ENCODE assay signal across 9 mouse cellular contexts in genomic region chr11:86545556-86545955, GRCm38 (mm10). TPM values are rescaled to one million over a fixed set of nuclear protein-coding genes. Genes with fewer than 3 reads are reported as not detected.
A peak's percentile ranks its signal among the peaks of the same experiment; 100 is the strongest.
DNase-seq lines count a peak whose midpoint lies in the region; ATAC-seq and TF ChIP-seq lines count a peak whose summit lies in the region.
"Had no signal": no experiment of that assay in that cellular context is flagged by ENCODE, and none has a peak within 500 bp of the region (broad histone marks: within the 10 kb centered on the region; RNA-seq: fewer than 3 reads in every experiment).

No protein-coding gene starts in this region.

- peak overlapping the region; percentile 62 for H3K4me2 ChIP-seq in kidney, postnatal 0 days (ENCODE audit: low read length)
- H3K4me2 ChIP-seq in hindbrain, postnatal 0 days (ENCODE audit: low read depth, low read length): peak overlapping the region; percentile 61
- peak overlapping the region; percentile 72 for H3K4me2 ChIP-seq in midbrain, embryonic 16.5 days (ENCODE audit: low read length)

- peak overlapping the region; percentile 95 for H3K9ac ChIP-seq in kidney, postnatal 0 days (ENCODE audit: low read depth, low read length)
- peak overlapping the region; percentile 39; the same call in 1 of the 2 replicates for H3K9ac ChIP-seq in hindbrain, postnatal 0 days (replicated peaks; ENCODE audit: low read length)
- H3K9ac ChIP-seq in midbrain, embryonic 16.5 days (ENCODE audit: low read depth, low read length): no peak overlapping the region

- no peak for ATAC-seq in kidney, postnatal 0 days (replicated peaks; ENCODE audit: low FRiP score, low read depth)
- no peak for ATAC-seq in hindbrain, postnatal 0 days
- ATAC-seq in midbrain, embryonic 16.5 days: no peak

- no peak for TF ChIP-seq CTCF in kidney, postnatal 0 days (IDR thresholded peaks at IDR 0.05; ENCODE audit: low read depth)
- no peak for TF ChIP-seq CTCF in cortical plate, adult 2 months (IDR thresholded peaks at IDR 0.05; ENCODE audit: extremely low read depth, insufficient read depth, low read length)
- no peak for TF ChIP-seq CTCF in hindbrain, postnatal 0 days (IDR thresholded peaks at IDR 0.05; ENCODE audit: low read depth)

- no peaks in the 10 kb centered on the region for H3K36me3 ChIP-seq in kidney, postnatal 0 days (ENCODE audit: insufficient read depth, low read length)
- no peaks in the 10 kb centered on the region for H3K36me3 ChIP-seq in hindbrain, postnatal 0 days (ENCODE audit: insufficient read depth, low read length)
- no peaks in the 10 kb centered on the region for H3K36me3 ChIP-seq in midbrain, embryonic 16.5 days (ENCODE audit: control insufficient read depth, insufficient read depth, low read length)

- 71% methylated on average over 8 of the region's 8 CpGs for WGBS in kidney, postnatal 0 days
- WGBS in hindbrain, postnatal 0 days: 79% methylated on average over 8 of the region's 8 CpGs
- WGBS in midbrain, embryonic 16.5 days: 87% methylated on average over 8 of the region's 8 CpGs

- H3K4me1 ChIP-seq in kidney, postnatal 0 days (replicated peaks; ENCODE audit: insufficient read depth, low read length): 0 out of 2 replicates have a peak, but pooled peaks cover 3% of the 10 kb centered on the region
- peaks cover 2% of the 10 kb centered on the region; the same call in 1 of the 2 replicates for H3K4me1 ChIP-seq in cortical plate, adult 2 months (ENCODE audit: control insufficient read depth, insufficient read depth, low read length)
- no peaks in the 10 kb centered on the region for H3K4me1 ChIP-seq in hindbrain, postnatal 0 days (ENCODE audit: insufficient read depth, low read length)
- H3K4me1 ChIP-seq in midbrain, embryonic 16.5 days (ENCODE audit: control insufficient read depth, insufficient read depth, low read length): peaks cover 17% of the 10 kb centered on the region

- no peak overlapping the region for H3K27ac ChIP-seq in kidney, postnatal 0 days
- H3K27ac ChIP-seq in cortical plate, adult 2 months (ENCODE audit: insufficient read depth, low read length): no peak overlapping the region
- no peak overlapping the region for H3K27ac ChIP-seq in hindbrain, postnatal 0 days
- no peak overlapping the region for H3K27ac ChIP-seq in midbrain, embryonic 16.5 days (ENCODE audit: low read length)

- DNase-seq in kidney, postnatal 0 days (ENCODE audit: low spot score): no peak
- no peak for DNase-seq in kidney, adult 11 months
- DNase-seq in hindbrain, postnatal 0 days (ENCODE audit: low spot score): no peak
- no peak for DNase-seq in ovary, adult 18-20 months (ENCODE audit: low spot score)
- DNase-seq in thymus, adult 18-20 months: no peak
- no peak for DNase-seq in lung, postnatal 4 days
- DNase-seq: kidney, postnatal 10 days had no signal

- H3K4me3 ChIP-seq in kidney, postnatal 0 days (replicated peaks; ENCODE audit: low read depth, low read length): peak overlapping the region; percentile 89
- H3K4me3 ChIP-seq in cortical plate, adult 2 months (ENCODE audit: insufficient read depth, low read length): peak overlapping the region; percentile 51; the same call in 1 of the 2 replicates
- peak overlapping the region; percentile 96 for H3K4me3 ChIP-seq in hindbrain, postnatal 0 days (ENCODE audit: low read length)
- H3K4me3 ChIP-seq in midbrain, embryonic 16.5 days (ENCODE audit: low read depth, low read length): peak overlapping the region; percentile 98

- no peaks in the 10 kb centered on the region for H3K27me3 ChIP-seq in kidney, postnatal 0 days (ENCODE audit: insufficient read depth, low read length)
- no peaks in the 10 kb centered on the region for H3K27me3 ChIP-seq in hindbrain, postnatal 0 days (ENCODE audit: insufficient read depth, low read length)
- H3K27me3 ChIP-seq in midbrain, embryonic 16.5 days (ENCODE audit: control insufficient read depth, insufficient read depth, low read depth, low read length): no peaks in the 10 kb centered on the region

- H3K9me3 ChIP-seq in kidney, postnatal 0 days (replicated peaks; ENCODE audit: low read length): no peaks in the 10 kb centered on the region
- no peaks in the 10 kb centered on the region for H3K9me3 ChIP-seq in hindbrain, postnatal 0 days (ENCODE audit: low read length)
- no peaks in the 10 kb centered on the region for H3K9me3 ChIP-seq in midbrain, embryonic 16.5 days (replicated peaks; ENCODE audit: control insufficient read depth, low read length, poor library complexity, severe bottlenecking)

- no peak for TF ChIP-seq POLR2A in cortical plate, adult 2 months (IDR thresholded peaks at IDR 0.05; ENCODE audit: extremely low read depth, insufficient read depth, low read length)

RNA-seq across cellular contexts. Expression of gene Tubd1, which starts 0.8 kb away (rescaled TPM):
- 8.4 and 8.5 TPM in 2 replicates for polyA plus RNA-seq in kidney, postnatal 0 days (2015; fragmentation: Nextera tagmentation; extraction: Ambion mirVana)
- 6.6 and 6.7 TPM in 2 replicates for polyA plus RNA-seq in cortical plate, adult 2 months (2012; rRNA removed)
- 1.8 and 2.6 TPM in 2 replicates for total RNA-seq in hindbrain, postnatal 0 days (2014; rRNA removed)
- polyA plus RNA-seq in hindbrain, postnatal 0 days (2015; fragmentation: Nextera tagmentation; extraction: Ambion mirVana): 6.4 and 7.2 TPM in 2 replicates
- 6.4 and 7.8 TPM in 2 replicates for polyA plus RNA-seq in midbrain, embryonic 16.5 days (2015; fragmentation: Nextera tagmentation; extraction: Ambion mirVana)

RNA-seq across cellular contexts. Expression of gene Rps6kb1, which starts 1.0 kb away (rescaled TPM):
- 50.8 and 55.8 TPM in 2 replicates for polyA plus RNA-seq in kidney, postnatal 0 days (2015; fragmentation: Nextera tagmentation; extraction: Ambion mirVana)
- 24.7 and 25.3 TPM in 2 replicates for polyA plus RNA-seq in cortical plate, adult 2 months (2012; rRNA removed)
- total RNA-seq in hindbrain, postnatal 0 days (2014; rRNA removed): 21.9 and 34.2 TPM in 2 replicates
- polyA plus RNA-seq in hindbrain, postnatal 0 days (2015; fragmentation: Nextera tagmentation; extraction: Ambion mirVana): 67.3 and 67.7 TPM in 2 replicates
- 53.2 and 53.3 TPM in 2 replicates for polyA plus RNA-seq in midbrain, embryonic 16.5 days (2015; fragmentation: Nextera tagmentation; extraction: Ambion mirVana)
